Mouse (Mus musculus): ENCODE measurements around the gene P4hb. TPM values are rescaled to one million over a fixed set of nuclear protein-coding genes. Genes with fewer than 3 reads are reported as not detected.
A peak's percentile ranks its signal among the peaks of the same experiment; 100 is the strongest.
"Not testable (repeated sequence)": the region's sequence is repeated elsewhere in the genome, so short reads cannot be mapped to it uniquely, and the experiment has no call there.

Gene P4hb
- total RNA-seq, 2 experiments from 2014 or later = 264 to 301 TPM

GRCm38 (mm10) chr11:120600716-120601115, 27.7 kb upstream of the P4hb start:
- no peak for DNase-seq
- intact Hi-C loops (cut with DNase I; ENCODE audit: low total_unique reads) = no loop called here

GRCm38 (mm10) chr11:120598990-120599549, 26.0 kb upstream of the P4hb start:
- intact Hi-C loops (cut with DNase I; ENCODE audit: low total_unique reads) = no loop called here

GRCm38 (mm10) chr11:120598283-120598989, 25.4 kb upstream of the P4hb start, which contains the start of the genes Alyref and Anapc11:
Alyref (minus strand) TSS chr11:120598365.
Anapc11 (plus strand) TSS chr11:120598421.
- intact Hi-C loops (cut with DNase I; ENCODE audit: low total_unique reads) = no loop called here

More at GRCm38 (mm10) chr11:120598990-120599549, 26.0 kb upstream of the P4hb start:
- no peak for DNase-seq

GRCm38 (mm10) chr11:120597240-120598235, 24.5 kb upstream of the P4hb start:
- intact Hi-C loops (cut with DNase I; ENCODE audit: low total_unique reads) = no loop called here

More at GRCm38 (mm10) chr11:120598283-120598989, 25.4 kb upstream of the P4hb start, which contains the start of the genes Alyref and Anapc11:
- peak; percentile 94 for DNase-seq

GRCm38 (mm10) chr11:120588531-120588930, 15.5 kb upstream of the P4hb start:
- DNase-seq = no peak
- intact Hi-C loops (cut with DNase I; ENCODE audit: low total_unique reads) = no loop called here

More at GRCm38 (mm10) chr11:120597240-120598235, 24.5 kb upstream of the P4hb start:
- no peak for DNase-seq

GRCm38 (mm10) chr11:120583937-120584336, 10.9 kb upstream of the P4hb start:
- DNase-seq = no peak
- intact Hi-C loops (cut with DNase I; ENCODE audit: low total_unique reads) = no loop called here

GRCm38 (mm10) chr11:120582982-120583293, 9.9 kb upstream of the P4hb start:
- intact Hi-C loops (cut with DNase I; ENCODE audit: low total_unique reads); DNase-seq: not testable (repeated sequence)

- intact Hi-C loops (cut with DNase I; ENCODE audit: low total_unique reads) = no loop called here
These were observed 9.4 kb upstream of the P4hb start for GRCm38 (mm10) chr11:120582268-120582981.

GRCm38 (mm10) chr11:120581490-120582267, 8.6 kb upstream of the P4hb start, which contains the start of gene Arhgdia:
Arhgdia (minus strand) TSS chr11:120581624.
- peak; percentile 91 for DNase-seq
- intact Hi-C loops (cut with DNase I; ENCODE audit: low total_unique reads) = no loop called here

More at GRCm38 (mm10) chr11:120582268-120582981, 9.4 kb upstream of the P4hb start:
- no peak for DNase-seq

GRCm38 (mm10) chr11:120580871-120581331, 7.8 kb upstream of the P4hb start:
- peak; percentile 47 for DNase-seq
- intact Hi-C loops (cut with DNase I; ENCODE audit: low total_unique reads) = no loop called here

GRCm38 (mm10) chr11:120580190-120580589, 7.1 kb upstream of the P4hb start:
- DNase-seq = no peak
- intact Hi-C loops (cut with DNase I; ENCODE audit: low total_unique reads) = no loop called here

- peak; percentile 70 for DNase-seq
- intact Hi-C loops (cut with DNase I; ENCODE audit: low total_unique reads) = no loop called here
These were observed 6.5 kb upstream of the P4hb start for GRCm38 (mm10) chr11:120579316-120580107.

GRCm38 (mm10) chr11:120578694-120579243, 5.7 kb upstream of the P4hb start:
- intact Hi-C loops (cut with DNase I; ENCODE audit: low total_unique reads) = no loop called here

GRCm38 (mm10) chr11:120578024-120578693, 5.1 kb upstream of the P4hb start:
- intact Hi-C loops (cut with DNase I; ENCODE audit: low total_unique reads) = no loop called here
- DNase-seq = peak; percentile 17

More at GRCm38 (mm10) chr11:120578694-120579243, 5.7 kb upstream of the P4hb start:
- no peak for DNase-seq

GRCm38 (mm10) chr11:120577211-120578023, 4.4 kb upstream of the P4hb start:
- intact Hi-C loops (cut with DNase I; ENCODE audit: low total_unique reads) = no loop called here
- no peak for DNase-seq
